Mouse (Mus musculus) bone marrow, adult 2 months (tissue): ENCODE results near the gene Rps27. TPM values are rescaled to one million over a fixed set of nuclear protein-coding genes. Genes with fewer than 3 reads are reported as not detected.
"Not testable (repeated sequence)": the region's sequence is repeated elsewhere in the genome, so short reads cannot be mapped to it uniquely, and the experiment has no call there.

Experiments used
- H3K27ac ChIP-seq: fragments of 200-500 bp; 2 replicates; pipeline ENCODE4 v1.5.1; 2012; ENCODE audit warnings: low read depth, mild to moderate bottlenecking, control low read depth, inconsistent platforms, low read length; ENCODE audit not compliant: control insufficient read depth, poor library complexity, insufficient read depth
- H3K4me1 ChIP-seq: fragments of 200-500 bp; 2 replicates; pipeline ENCODE4 v1.6.1; 2011; ENCODE audit warnings: low read length; ENCODE audit not compliant: control insufficient read depth, insufficient read depth
- H3K4me3 ChIP-seq: fragments of 200-500 bp; replicated peaks from 2 replicates; pipeline ENCODE3; 2011; ENCODE audit warnings: mild to moderate bottlenecking, low read depth, low read length, control low read depth; ENCODE audit not compliant: control insufficient read depth
- CTCF ChIP-seq: fragments of 200-500 bp; IDR thresholded peaks from 2 replicates; pipeline ENCODE4 v1.5.1; 2011; ENCODE audit warnings: low read length, control low read depth; ENCODE audit not compliant: control insufficient read depth, insufficient read depth
- POLR2A ChIP-seq: fragments of 200-500 bp; IDR thresholded peaks from 2 replicates; pipeline ENCODE4 v1.6.1; 2011; ENCODE audit warnings: low read depth, mild to moderate bottlenecking, control low read depth, low read length, borderline replicate concordance; ENCODE audit not compliant: control insufficient read depth
- WGBS: fragments of 180-500 bp; shearing (Covaris S2); methylation state at CpG from one replicate; pipeline ENCODE4 v1.1.7; 2018; 5-methylcytosine and 5-hydroxymethylcytosine counted together
- polyA plus RNA-seq: library from polyadenylated mRNA; stranded (reverse); fragments of >200 nt; gene quantifications from 2 replicates; pipeline ENCODE4 v1.2.4, GENCODE M21; 2011; ENCODE audit warnings: low replicate concordance; ENCODE audit not compliant: missing spikeins, insufficient read depth, insufficient read length

The Rps27 gene
- polyA plus RNA-seq: 16.3 and 168 TPM in 2 replicates

DNA sequence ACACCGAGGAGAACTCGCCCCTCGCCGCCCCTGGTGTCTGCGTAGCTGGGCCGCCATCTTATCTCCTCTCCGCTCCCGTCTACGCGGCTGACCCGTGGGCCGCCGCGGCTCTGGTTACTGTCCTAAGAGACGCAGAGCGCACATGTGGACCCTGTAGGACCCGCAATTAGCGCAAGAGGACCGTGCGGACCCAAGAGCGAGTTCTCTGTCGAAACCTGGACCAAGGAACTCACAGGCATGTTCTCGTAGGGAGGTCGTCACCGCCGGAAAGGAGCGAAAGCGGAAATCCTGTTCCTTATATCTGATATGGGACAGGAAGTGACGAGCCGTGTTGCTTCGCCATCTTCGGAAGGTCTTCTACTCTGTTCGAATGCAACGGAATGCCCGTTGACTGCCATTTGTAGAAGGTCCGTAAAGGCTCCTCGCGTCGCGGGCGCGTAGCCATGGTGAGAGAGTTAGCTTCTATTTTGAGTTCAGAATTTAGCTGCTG lies at the start of gene Rps27, which contains the start of gene Rab13:
Rps27 (minus strand) TSS at position 275 of the 490 bp plus-strand sequence.
Rab13 (plus strand) TSS at position 319 of the 490 bp plus-strand sequence.
- WGBS: under 1% methylated on average over 42 of the region's 42 CpGs
- peak within 1 kb of the TSS; percentile 97 for H3K4me3 ChIP-seq
- TF ChIP-seq POLR2A (peak; percentile 86), CTCF (no peak)
- H3K4me1 ChIP-seq: peaks cover 1% of the 10 kb centered on the region; the same call in 1 of the 2 replicates
- peak within 1 kb of the TSS; percentile 94 for H3K27ac ChIP-seq

DNA sequence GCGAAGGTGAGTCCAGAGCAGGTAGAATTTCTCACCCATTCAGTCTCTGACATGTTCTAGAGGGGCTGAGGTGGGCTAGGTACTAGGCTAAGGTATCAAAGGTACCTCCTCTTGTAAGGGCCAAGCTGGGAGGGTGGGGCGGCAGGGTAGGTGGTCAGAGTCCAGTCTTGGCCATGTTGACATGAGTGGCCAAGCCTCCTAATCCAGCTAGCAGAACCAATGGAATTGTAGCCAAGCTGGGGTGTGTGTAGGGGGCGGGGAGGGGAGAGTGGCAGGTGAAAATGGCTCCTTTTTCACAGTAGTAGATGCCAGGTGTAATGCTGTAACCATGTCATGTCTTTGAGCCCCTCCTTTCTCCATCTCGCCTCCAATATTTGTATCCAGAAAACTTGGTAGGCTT lies 45.1 kb upstream of the Rps27 start:
- TF ChIP-seq CTCF (no peak), POLR2A (no peak)
- Histone ChIP-seq H3K4me1 (peaks cover 3% of the 10 kb centered on the region; the same call in 1 of the 2 replicates), H3K4me3 (no peak overlapping the region), H3K27ac (no peak overlapping the region)
- 78% methylated on average over 4 of the region's 4 CpGs for WGBS

DNA sequence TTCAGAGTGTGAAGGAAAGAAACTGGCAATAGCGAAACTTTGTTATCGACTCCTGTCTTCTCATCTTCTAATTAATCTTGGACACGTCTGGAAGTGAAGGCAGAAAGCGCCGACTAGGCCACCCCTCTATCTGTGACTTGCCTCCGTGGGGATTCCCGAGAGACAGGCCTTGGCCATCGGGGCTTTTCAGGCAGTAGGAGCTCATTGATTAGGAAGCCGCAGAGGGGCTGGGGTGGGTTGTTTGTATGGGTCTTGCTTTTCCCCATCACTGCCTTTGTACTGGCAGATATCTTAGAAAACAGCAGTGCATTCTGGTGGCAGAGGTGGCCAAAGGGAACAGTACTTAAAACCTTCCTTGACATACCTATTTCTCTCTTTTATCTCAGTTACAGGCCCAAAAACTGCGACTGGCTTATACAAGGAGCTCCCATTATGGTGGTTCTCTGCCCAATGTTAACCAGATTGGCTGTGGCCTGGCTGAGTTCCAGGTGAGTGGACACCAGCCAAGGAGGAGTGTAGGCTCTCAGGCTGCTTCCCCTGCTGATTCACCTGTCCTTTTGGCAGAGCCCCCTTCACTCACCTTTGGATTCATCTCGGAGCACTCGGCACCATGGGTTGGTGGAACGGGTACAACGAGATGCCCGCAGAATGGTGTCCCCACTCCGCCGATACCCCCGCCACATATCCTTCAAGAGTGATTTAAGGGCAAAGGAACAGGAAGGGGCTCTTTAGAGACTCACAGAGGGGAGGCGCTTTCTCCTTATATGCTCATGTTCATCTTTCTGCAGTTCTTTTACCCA lies 43.5 kb upstream of the Rps27 start:
- Histone ChIP-seq H3K27ac (no peak overlapping the region), H3K4me3 (no peak overlapping the region), H3K4me1 (peaks cover 3% of the 10 kb centered on the region; the same call in 1 of the 2 replicates)
- WGBS: 90% methylated on average over 19 of the region's 19 CpGs
- TF ChIP-seq POLR2A: no peak
- TF ChIP-seq CTCF: no peak

DNA sequence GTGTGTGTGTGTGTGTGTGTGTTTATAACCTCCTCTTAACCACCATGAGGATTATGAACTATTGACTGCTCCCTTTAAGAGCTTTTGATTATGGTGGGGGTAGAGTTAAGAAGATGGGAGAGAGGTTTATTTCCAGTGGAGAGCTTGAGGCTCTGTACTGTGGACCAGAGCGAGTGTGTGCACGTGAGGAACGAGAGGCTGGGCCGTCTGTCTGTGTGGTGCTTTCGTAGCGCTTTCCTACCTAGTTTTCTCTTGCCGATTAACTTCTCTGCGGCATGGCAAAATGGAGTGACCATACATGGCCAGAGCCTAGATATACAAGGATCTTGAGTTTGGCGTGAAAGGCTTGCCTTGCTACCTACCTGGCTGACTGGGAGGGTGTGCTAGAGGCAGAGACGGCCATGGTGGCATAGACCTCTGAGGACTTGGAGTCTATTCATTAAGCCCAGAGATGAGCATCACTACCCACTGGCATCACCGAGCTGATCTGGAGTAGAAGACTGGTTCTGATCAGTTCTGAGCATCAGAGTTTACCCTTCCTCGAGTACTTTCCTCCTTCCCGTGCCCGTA lies 42.4 kb upstream of the Rps27 start:
- Histone ChIP-seq H3K27ac (no peak overlapping the region), H3K4me1 (peaks cover 3% of the 10 kb centered on the region; the same call in 1 of the 2 replicates), H3K4me3 (no peak overlapping the region)
- no peak for TF ChIP-seq POLR2A
- no peak for TF ChIP-seq CTCF
- WGBS: 89% methylated on average over 14 of the region's 14 CpGs

DNA sequence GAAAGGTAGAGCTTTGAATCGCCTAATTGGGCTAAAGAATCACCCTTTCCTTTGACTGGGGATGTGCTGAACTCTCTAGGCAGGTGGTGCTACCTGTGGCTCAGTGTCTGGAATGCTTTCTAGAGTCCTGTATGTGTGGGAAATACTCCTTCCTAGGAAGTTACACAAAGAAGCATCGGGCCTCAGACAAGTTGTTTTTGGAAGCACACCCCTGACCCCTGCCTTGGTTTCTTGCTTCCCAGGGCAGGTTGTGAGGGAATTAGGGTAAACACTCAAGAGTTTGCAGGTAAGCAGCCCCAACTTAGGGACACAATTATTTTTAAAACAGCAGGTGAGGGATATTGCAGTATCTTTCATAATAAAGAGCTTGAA lies 41.7 kb upstream of the Rps27 start:
- no peak for TF ChIP-seq POLR2A
- no peak for TF ChIP-seq CTCF
- 1% methylated on average over 2 of the region's 2 CpGs for WGBS
- Histone ChIP-seq H3K4me1 (peaks cover 3% of the 10 kb centered on the region; the same call in 1 of the 2 replicates), H3K27ac (peak overlapping the region; percentile 79; the same call in 1 of the 2 replicates), H3K4me3 (peak overlapping the region; percentile 84)

DNA sequence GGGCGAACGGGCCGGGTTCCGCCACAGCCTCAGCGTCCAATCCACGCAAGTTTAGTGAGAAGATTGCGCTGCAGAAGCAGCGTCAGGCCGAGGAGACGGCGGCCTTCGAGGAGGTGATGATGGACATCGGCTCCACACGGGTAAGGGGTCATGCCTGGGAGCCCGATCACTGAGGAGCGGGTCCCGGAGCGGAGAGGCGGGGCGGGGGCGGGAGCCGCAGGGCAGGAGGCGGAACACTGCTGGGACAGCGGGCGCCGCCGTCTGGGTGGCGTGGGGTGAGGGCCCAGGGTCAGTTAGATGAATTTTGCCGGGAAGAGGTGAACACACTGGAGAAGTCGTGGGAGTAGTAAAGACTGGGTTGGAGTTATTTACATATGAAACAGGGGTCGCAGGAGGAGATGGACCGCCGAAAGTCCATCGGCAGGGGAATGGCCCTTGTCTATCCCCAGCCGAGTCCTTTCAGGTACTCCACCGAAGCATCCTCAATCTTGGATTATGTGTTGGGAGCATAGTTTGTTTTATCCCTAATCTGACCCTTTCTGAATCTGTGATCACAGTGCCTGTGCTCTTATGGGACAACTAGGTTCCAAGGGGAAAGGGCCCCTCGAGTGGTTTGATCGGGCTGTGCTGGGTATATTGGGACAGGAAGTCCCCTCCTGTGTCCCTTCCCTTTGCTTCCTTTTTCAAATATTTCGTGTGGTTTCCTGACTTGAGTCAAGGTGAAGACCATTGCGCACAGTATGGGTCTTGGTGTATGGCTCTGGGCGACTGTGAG lies 41.2 kb upstream of the Rps27 start:
- TF ChIP-seq POLR2A (no peak), CTCF (no peak)
- WGBS: under 1% methylated on average over 41 of the region's 41 CpGs
- Histone ChIP-seq H3K27ac (peak overlapping the region; percentile 79), H3K4me3 (peak overlapping the region; percentile 84), H3K4me1 (peaks cover 3% of the 10 kb centered on the region; the same call in 1 of the 2 replicates)

DNA sequence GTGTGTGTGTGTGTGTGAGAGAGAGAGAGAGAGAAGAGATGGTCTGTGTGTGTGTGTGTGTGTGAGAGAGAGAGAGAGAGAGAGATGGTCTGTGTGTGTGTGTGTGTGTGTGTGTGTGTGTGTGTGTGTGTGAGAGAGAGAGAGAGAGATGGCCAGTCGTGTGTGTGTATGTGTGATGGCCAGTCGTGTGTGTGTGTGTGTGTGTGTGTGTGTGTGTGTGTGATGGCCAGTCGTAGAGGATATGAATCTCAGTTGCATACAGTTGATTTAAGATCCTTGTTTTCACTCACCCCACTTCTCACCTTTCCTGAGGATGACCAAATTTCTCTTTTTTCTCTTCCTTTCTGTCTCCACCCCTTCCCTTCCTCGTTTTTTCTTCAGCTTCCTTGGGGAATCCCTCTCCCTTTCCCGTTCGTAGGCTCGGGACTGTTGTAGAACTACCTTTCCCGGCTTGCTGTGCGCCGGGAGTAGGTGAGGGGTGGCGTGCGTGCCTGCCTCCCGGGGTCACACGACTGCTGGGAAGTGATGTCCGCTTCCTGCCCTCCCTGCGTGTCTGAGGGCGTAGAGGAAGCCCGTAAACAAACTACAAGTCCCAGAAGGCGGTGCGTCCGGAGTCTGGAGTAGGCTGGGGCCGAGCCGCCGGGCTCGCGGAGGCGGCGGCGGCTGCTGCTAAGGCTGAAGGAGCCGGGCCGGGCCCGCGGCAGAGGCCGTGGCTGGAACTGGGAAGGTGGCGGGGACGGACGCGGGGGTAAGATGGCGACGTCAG lies 40.4 kb upstream of the Rps27 start, which contains the start of gene Crtc2:
Crtc2 (plus strand) TSS at position 511 of the 766 bp plus-strand sequence.
- 2% methylated on average over 40 of the region's 40 CpGs for WGBS
- H3K4me3 ChIP-seq: peak within 1 kb of the TSS; percentile 84
- peaks cover 3% of the 10 kb centered on the region; the same call in 1 of the 2 replicates for H3K4me1 ChIP-seq
- no peak for TF ChIP-seq CTCF
- peak; percentile 78; the same call in 1 of the 2 replicates for TF ChIP-seq POLR2A
- peak within 1 kb of the TSS; percentile 79 for H3K27ac ChIP-seq

DNA sequence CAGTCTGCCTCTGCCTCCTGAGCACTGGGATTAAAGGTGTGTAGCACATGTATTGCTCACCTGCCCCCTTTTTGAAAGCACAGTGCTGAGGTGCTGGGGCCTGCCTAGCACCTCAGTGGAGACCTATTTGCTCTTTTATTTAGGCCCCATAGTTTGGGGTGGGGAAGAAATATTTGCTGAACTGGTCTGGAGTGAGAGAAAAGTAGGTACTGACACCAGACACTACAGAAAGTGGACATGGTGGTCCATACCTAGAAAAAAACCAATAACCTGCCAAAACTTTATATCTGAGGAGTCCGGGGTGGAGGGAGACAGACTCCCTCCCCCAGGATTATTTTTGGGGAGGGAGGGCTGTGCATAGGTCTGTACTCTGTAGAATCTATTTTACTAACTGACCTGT lies 39.7 kb upstream of the Rps27 start:
- 50% methylated on average over 1 of the region's 1 CpGs for WGBS
- H3K27ac ChIP-seq, H3K4me3 ChIP-seq, H3K4me1 ChIP-seq: not testable (repeated sequence)

DNA sequence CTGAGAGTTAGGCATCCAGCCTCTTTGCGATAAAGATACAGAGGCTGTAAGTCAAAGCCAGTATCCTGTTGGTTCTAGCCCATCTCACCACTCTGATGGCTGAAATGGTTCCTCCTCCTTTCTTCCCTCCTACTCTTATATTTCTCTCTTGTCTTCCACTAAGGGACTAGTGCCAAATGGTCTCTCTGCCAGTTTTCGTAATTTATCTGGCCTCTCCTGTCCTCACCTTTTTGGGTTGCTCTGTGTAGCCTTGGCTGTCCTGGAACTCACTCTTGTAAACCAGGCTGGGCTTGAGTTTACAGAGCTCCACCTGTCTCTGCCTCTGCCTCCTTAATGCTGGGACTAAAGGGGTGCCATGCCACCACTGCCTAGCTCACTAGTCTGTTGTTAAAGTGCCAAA lies 39.2 kb upstream of the Rps27 start:
- 81% methylated on average over 2 of the region's 2 CpGs for WGBS
- not testable (repeated sequence) for H3K27ac ChIP-seq, H3K4me3 ChIP-seq, H3K4me1 ChIP-seq

DNA sequence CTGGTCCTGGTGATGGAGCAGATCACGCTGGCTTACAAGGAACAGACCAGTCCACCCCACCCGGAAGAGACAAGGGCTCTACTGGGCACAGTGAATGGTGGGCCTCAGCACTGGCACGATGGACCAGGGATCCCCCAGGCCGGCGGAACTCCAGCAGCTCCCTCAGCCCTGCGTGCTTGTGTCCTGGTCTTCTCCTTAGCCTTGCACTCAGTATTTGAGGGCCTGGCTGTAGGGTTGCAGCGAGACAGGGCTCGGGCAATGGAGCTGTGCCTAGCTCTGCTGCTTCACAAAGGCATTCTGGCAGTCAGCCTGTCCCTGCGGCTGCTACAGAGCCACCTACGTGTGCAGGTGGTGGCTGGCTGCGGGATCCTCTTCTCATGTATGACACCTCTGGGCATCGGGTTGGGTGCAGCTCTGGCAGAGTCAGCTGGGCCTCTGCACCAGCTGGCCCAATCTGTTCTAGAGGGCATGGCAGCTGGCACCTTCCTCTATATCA lies 38.3 kb upstream of the Rps27 start:
- not testable (repeated sequence) for H3K27ac ChIP-seq, H3K4me3 ChIP-seq, H3K4me1 ChIP-seq
- WGBS: 89% methylated on average over 10 of the region's 12 CpGs
